ENCODE assay signal across 12 mouse cellular contexts in the genomic region with DNA sequence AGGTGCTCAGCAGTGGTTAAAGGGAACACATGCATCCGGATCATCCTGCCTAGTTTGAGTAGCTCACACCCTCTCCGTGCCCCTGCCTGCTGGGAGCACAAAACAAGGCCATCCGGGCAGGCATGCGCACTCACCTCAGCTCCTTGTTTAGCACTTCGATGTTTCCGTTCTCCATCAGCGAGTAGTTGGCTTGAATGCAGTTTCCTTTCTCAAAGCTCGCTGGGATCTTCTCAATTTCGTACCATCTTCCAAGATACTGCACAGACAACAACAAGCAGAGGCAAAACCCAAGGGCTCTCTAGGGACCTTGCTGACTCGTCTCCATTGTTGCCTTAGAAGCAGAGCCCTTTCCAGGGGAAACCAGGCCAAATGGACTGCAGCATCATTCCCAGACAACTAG. TPM values are rescaled to one million over a fixed set of nuclear protein-coding genes. Genes with fewer than 3 reads are reported as not detected.
DNase-seq lines count a peak whose midpoint lies in the region; ATAC-seq and TF ChIP-seq lines count a peak whose summit lies in the region.
"Had no signal": no experiment of that assay in that cellular context is flagged by ENCODE, and none has a peak within 500 bp of the region (broad histone marks: within the 10 kb centered on the region; RNA-seq: fewer than 3 reads in every experiment).

No protein-coding gene starts in this region.

- H3K9ac ChIP-seq in limb, embryonic 14.5 days (ENCODE audit: low read depth, low read length, severe bottlenecking): no peak overlapping the region
- H3K9ac ChIP-seq: forebrain, embryonic 15.5 days had no signal

- 65% methylated on average over 10 of the region's 10 CpGs for WGBS in limb, embryonic 14.5 days
- WGBS in limb, embryonic 10.5 days: 81% methylated on average over 10 of the region's 10 CpGs

- no peak overlapping the region for H3K4me3 ChIP-seq in limb, embryonic 14.5 days (replicated peaks; ENCODE audit: low read length)
- no peak overlapping the region for H3K4me3 ChIP-seq in limb, embryonic 10.5 days
- H3K4me3 ChIP-seq: forebrain, embryonic 15.5 days had no signal

- no peak overlapping the region for H3K4me2 ChIP-seq in limb, embryonic 14.5 days (replicated peaks; ENCODE audit: low read depth, low read length, severe bottlenecking)
- H3K4me2 ChIP-seq: forebrain, embryonic 15.5 days had no signal

- H3K9me3 ChIP-seq in limb, embryonic 14.5 days (ENCODE audit: control insufficient read depth, low read length): no peaks in the 10 kb centered on the region
- no peaks in the 10 kb centered on the region for H3K9me3 ChIP-seq in limb, embryonic 10.5 days (replicated peaks)
- H3K9me3 ChIP-seq: forebrain, embryonic 15.5 days had no signal

- peak; percentile 30 for DNase-seq in limb, embryonic 14.5 days (ENCODE audit: low spot score)
- no peak for DNase-seq in limb, embryonic 10.5 days (ENCODE audit: low spot score)
- peak; percentile 74 for DNase-seq in R1 (ENCODE audit: low read depth, low spot score)
- peak; percentile 62 to 68 for DNase-seq in gastrocnemius, adult 8-10 months (ENCODE audit: low spot score in 2 of 2)
- peak; percentile 49 to 71 for DNase-seq in kidney, postnatal 25 days
- DNase-seq in spleen, postnatal 10 days (ENCODE audit: low spot score in 2 of 2): no peak
- no peak for DNase-seq in thymus, postnatal 4 days
- DNase-seq: adrenal gland, adult 8-10 months; cerebellum, adult 11-12 months; embryo, embryonic 11 days had no signal

- H3K27ac ChIP-seq in limb, embryonic 14.5 days (replicated peaks; ENCODE audit: low read depth, low read length): no peak overlapping the region
- no peak overlapping the region for H3K27ac ChIP-seq in limb, embryonic 10.5 days
- H3K27ac ChIP-seq: forebrain, embryonic 15.5 days; stomach, postnatal 0 days had no signal

- H3K27me3 ChIP-seq in limb, embryonic 14.5 days (ENCODE audit: control insufficient read depth, insufficient read depth, low read length): no peaks in the 10 kb centered on the region
- no peaks in the 10 kb centered on the region for H3K27me3 ChIP-seq in limb, embryonic 10.5 days (ENCODE audit: low read depth, poor library complexity, severe bottlenecking)
- H3K27me3 ChIP-seq: forebrain, embryonic 15.5 days had no signal

- ATAC-seq in limb, embryonic 14.5 days (ENCODE audit: low FRiP score, low read depth): peak; percentile 41; the same call in 1 of the 2 replicates
- ATAC-seq: forebrain, embryonic 15.5 days had no signal

- no peak for TF ChIP-seq POLR2A in limb, embryonic 14.5 days (IDR thresholded peaks at IDR 0.05; ENCODE audit: borderline replicate concordance, extremely low read depth, insufficient read depth, insufficient read length)

- H3K36me3 ChIP-seq in limb, embryonic 14.5 days (ENCODE audit: control insufficient read depth, insufficient read depth, low read length): no peaks in the 10 kb centered on the region
- no peaks in the 10 kb centered on the region for H3K36me3 ChIP-seq in limb, embryonic 10.5 days
- H3K36me3 ChIP-seq: forebrain, embryonic 15.5 days had no signal

- H3K4me1 ChIP-seq in limb, embryonic 14.5 days (ENCODE audit: control insufficient read depth, insufficient read depth, low read length): peaks cover 11% of the 10 kb centered on the region
- peaks cover 26% of the 10 kb centered on the region for H3K4me1 ChIP-seq in limb, embryonic 10.5 days

RNA-seq across cellular contexts. Expression of a gene that starts 11.3 kb away (rescaled TPM):
- polyA plus RNA-seq in limb, embryonic 14.5 days (2012; rRNA removed): 29.4 and 40.8 TPM in 2 replicates
- 69.9 and 76.8 TPM in 2 replicates for polyA plus RNA-seq in limb, embryonic 14.5 days (2014; fragmentation: Nextera tagmentation; extraction: Ambion mirVana)
- polyA plus RNA-seq in limb, embryonic 10.5 days (2016; fragmentation: Nextera tagmentation; extraction: Ambion mirVana): 5.9 and 6.5 TPM in 2 replicates
- total RNA-seq in gastrocnemius, adult 8-10 months (2022): 10 to 100 TPM; 12.2 to 60.0 (median 32.3) TPM

RNA-seq across cellular contexts. Expression of a gene that starts 28.2 kb away (rescaled TPM):
- polyA plus RNA-seq in limb, embryonic 14.5 days (2012; rRNA removed): 30.5 and 40.5 TPM in 2 replicates
- 77.3 and 77.7 TPM in 2 replicates for polyA plus RNA-seq in limb, embryonic 14.5 days (2014; fragmentation: Nextera tagmentation; extraction: Ambion mirVana)
- polyA plus RNA-seq in limb, embryonic 10.5 days (2016; fragmentation: Nextera tagmentation; extraction: Ambion mirVana): 84.6 and 89.8 TPM in 2 replicates
- total RNA-seq in gastrocnemius, adult 8-10 months (2022): 10 to 100 TPM; 71.4 to 96.4 (median 80.9) TPM

Comparison
In these comparisons a context has a peak if more than half of its experiments do, and no peak if none do; other contexts are left out.
1. DNase-seq: peak in limb, embryonic 14.5 days (single experiment), R1 (single experiment), gastrocnemius, adult 8-10 months (2 of 2) and kidney, postnatal 25 days (2 of 2); none in limb, embryonic 10.5 days (single experiment), spleen, postnatal 10 days (0 of 2) and thymus, postnatal 4 days (single experiment).